Mouse (Mus musculus) adrenal gland, postnatal 25 days (tissue): Measurements from ENCODE around the gene Gm9918. TPM values are rescaled to one million over a fixed set of nuclear protein-coding genes. Genes with fewer than 3 reads are reported as not detected.

Experiments
- DNase-seq: peaks from one replicate; pipeline ENCODE4 v3.0.0; 2021; ENCODE audit warnings: mixed read lengths
- total RNA-seq: library from RNA; stranded (reverse); gene quantifications from 2 replicates; pipeline ENCODE4 v1.2.3, GENCODE M21; 2021

Gm9918 gene
- total RNA-seq, 1 experiment from 2014 or later, result 0.15 TPM

DNA sequence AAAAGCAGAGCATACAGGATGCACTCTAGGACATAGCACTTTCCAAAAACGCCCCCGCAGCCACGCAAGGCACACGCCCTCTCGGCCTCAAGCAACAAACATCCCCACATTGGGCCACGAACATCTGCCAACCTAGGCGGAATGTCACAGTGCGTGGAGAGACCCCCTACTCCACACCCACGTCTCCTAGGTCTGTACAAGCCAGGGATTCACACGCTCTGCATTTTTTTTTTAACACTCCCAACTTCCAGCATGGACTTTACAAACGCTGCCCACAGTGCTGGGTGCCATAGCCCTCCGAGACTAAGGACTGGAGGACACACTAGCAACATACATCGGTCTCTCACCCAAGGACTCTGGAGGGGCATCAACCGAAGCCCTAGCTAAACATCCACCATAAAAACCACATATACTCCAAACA is 24.9 kb upstream of the Gm9918 start:
- no peak for DNase-seq

DNA sequence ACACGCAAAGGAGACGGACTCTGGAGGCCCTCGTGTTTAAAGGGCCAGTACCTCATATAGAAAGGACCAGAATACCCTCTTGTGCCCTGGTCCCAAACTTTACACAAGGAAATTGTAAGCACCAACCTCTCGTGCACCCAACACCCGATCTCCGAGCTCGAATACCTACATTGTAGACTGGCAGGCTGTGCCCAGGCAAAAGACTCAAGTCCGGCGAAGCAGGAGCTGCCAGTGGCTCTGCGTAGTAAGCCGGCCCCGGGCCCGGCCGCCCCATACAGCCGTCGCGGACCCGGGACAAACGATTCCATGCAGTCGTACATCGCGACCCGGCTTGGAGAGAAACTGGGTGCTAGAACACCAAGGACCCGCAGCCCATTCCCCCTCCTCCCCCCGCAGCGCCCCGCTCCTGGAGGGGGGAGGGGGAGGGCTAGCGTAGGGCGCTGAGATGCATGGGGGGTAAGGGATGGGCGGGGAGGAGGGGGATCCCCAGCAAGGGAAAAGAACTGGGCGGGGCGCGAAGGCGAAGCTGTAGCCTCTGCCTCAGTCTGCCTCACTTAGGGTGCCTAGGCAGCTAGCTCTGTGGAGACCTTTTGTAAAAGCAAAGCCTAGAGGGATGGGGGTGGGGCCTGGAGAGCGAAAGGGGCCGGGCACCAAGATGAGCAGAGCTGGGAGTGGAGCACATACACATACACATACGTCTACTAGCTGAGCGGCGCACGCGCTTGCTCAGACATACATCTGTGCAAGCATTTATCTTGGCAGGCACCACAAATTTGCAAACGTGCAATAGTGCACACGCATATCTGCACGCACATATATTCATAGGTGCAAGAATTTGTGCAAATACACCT is 24.2 kb upstream of the Gm9918 start:
- DNase-seq, result peak; percentile 71

DNA sequence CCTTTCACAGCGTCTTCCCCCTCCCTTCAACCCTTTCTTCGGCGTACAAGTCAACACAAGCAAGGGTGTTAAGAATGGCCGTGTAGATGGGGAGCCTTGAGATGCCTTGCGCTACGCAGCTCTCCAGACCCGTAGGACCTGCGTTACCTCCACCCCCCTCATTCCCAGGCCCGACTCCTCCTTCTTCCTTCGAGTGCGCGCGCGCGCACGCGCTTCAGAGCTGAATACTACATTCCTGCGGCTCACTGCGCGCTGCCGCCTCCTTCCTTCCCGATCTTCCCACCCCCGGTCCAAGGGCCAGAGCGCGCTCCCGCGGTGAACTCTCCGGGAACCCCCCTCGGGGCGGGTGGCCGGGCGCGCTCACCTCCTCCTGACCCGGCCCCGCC is 23.5 kb upstream of the Gm9918 start:
- DNase-seq, result peak; percentile 96

DNA sequence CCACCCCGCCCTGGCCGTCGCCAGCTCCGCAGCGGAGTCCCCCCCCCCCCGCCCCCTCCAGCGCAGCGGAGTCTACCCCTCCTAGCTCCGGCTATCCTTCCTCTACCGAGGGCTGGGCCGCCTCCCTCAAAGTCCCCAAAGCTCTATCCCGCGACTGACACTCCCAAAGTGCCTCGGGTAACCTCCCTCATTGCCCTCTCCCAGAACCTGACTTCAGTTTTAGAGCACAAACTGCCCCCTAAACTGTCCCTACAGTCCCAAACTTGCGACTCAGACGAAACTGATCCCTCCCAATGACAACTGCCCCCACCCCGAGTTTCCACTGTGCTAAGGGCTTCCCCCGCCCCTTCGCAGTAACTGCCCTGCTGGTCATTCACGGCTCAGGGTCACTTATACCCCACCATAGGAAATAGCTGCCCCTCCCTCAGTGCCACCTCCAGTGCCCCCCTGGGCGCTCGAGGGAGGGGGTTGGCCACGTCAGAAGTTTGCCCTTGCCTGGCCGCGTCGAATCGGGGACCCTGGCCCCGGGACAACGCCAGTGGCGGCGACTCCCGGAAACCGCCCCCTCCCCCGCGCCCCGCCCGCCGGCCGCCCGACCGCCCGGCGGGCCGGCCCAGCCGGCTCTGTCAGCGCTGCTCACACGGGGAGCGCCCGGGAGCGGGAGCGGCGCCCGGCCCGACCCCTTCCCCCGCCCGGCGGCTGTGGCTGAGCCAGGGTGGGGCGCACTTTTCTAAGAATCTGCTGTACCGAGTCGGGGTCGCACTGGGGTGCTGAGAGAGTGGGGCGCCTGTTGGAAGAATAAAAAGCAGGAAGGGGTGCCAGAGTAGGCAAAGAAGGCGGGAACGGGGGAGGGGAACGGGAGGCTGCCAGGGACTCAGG is 22.9 kb upstream of the Gm9918 start:
- DNase-seq, result peak; percentile 73

DNA sequence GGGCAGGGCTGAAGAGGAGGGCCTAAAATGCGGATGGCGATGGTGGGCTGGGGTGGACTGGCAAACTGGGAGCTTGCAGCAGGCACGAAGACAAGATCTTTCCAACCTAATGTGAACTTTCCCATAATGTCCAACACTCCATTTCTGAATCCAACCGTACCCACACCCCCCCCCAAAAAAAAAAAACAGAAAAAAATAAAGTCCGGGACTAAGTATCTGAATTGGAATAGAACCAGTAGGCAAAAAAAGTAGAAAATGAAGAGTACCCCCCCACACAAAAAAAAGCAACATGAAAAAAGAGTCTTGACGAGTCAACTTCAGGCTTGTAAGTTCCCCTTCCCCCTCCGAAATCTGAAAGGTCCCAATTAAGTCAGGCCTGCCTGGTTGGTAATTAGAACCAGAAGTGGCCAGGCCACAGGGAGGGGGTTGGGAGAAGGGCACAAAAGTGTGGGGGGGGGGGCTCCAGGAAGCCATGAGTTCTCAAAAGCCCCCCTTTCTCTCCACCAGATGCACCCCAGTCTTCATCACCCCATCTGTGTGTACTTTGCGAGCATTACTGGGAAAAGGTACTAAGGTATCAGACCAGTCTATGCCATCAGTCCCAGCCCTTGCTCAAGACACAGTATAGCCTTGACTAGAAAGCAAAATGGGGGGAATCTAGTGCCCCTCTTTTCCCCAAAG is 22.1 kb upstream of the Gm9918 start:
- DNase-seq, result no peak

DNA sequence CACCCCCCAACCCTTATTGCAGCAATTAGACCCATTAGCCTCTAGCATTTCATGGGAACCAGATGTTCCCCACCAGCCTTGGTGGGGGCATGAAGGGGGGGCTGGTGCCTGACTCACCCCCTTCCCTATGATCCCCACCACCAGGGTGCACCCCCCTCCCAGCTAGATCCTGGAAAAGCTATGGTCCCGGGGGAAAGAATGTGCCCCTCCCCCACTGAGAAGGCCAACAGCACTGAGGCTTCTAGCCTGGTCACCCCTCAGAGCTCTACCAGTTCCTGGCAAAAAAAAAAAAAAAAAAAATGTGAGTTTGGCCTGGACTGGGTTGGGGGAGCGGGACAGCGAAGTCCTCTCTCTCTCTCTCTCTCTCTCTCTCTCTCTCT is 21.6 kb upstream of the Gm9918 start:
- DNase-seq, result no peak

DNA sequence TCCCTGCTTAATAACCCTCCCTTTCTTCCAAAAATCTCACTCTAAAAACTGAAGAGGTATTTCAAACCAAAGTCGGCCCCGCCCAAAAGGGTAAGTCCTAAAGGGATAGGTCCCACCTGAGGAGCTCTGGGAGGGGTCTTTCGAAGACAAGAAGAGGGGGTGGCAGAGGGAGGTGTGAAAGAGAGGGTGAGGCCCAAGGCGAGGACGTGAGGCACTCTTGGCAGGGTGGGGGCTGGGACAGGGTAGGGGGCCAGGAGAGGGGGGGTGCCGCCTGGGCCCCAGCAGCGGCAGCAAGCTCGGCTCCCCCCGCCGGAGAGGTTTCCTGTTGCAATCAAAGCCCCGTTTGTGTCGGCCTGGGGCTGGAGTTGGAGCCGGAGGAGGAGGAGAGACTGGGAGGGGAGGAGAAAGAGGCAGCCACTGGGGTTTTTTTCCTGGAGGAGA is 21.1 kb upstream of the Gm9918 start:
- no peak for DNase-seq

DNA sequence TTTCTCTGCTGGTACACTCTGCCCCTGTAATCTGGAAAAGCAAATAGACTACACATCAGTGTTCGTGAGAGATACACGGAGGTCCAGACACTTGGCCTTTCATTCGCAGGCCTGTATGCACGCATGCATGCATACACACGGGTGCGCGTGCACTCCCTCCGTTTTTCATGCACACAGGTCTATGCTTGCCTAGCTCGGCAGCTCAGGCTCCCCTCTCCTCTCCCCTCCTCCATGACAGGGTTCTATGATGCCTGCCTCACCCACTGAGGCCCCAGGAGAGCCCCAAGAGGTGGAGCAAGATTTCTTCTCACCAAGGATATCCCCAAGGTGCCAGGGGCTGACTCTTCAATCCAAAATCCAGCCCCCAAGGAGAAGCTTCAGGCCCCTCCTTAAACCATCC is 20.4 kb upstream of the Gm9918 start:
- no peak for DNase-seq

DNA sequence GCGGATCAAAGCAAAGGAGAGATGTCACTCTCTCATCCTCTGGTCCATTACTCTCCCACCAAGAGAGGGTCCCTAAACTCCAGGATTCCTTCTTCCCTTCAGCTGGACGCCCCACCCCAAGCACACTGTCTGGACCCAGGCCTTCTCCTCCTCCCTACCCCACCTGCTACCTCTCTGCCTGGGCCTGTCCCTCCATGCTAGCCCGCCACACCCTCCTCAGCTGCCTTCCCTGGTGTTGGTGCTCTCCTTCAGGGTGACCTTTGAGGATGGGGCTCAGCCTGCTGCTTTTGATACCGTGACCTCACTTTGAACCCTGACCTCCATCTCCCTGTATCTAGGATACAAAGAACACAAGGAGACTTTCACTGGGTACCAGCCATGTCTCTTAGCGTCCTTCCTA is 19.8 kb upstream of the Gm9918 start:
- no peak for DNase-seq

DNA sequence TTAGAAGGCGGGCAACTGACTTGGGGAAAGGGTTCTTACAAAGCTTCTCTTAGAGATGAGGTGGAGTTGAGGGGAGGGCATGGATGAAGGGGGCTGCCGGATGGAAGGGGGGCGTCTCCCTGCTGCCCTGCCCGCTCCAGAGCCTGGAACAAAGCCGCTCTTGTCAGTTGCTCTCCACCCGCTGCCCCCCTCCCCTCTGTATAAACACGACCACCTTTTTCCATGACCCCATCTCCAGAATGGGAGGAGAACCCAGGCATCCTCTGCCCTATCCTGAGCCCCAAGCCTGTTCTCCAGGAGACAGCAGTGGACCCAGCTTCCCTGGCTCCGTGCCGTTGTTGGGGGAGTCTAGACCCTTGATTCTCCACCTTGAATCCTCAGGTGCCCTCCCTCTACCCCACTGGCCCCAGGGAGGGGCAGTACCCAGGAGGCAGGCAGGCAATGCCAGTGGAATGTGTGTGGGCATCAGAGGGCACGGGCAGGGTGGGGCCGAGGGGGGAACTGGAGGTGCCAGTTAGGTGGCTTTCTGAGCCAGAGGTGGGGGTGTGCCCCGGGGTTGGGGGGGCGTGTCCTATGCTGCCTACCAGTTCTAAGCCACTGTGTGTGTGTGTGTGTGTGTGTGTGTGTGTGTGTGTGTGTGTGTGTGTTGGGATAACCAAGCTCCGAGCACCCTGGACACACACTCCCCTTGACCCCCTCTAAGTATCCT is 14.7 kb upstream of the Gm9918 start:
- DNase-seq, result no peak

DNA sequence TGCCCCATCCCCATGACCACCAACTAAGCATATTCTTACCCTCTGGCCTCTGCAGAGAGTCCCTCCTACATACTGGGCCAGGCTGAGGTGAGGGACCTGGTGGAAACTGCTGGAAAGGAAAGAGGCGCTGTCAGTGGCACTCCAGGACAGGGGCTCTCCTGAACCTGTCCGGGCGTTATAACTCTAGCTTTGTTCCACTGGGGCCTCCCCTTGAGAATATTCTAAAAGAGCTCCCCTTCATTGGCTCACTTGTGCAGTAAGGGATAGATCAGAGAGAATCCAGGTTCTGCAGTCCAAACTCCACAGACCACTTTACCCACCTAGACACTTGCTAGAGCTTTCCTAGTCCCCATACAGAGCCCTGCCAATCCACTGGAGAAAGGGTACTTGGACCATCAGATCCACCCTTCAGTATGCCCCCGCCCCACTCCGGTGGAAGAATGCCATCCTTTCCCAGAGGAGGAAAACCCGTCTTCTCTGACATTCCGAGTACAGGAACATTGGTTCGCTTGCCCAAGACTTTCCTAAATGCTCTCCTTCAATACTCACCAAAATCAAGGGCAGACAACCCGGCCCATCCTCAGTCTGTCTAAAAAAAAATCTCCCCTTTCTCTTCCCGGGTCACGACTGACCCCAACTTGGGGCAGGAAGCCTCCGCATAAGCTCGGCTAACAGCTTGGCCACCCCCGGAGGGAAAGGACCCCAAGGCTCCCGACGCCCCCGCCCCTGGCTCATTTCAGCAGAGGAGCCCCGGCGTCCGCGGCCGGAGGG is 13.7 kb upstream of the Gm9918 start:
- no peak for DNase-seq

DNA sequence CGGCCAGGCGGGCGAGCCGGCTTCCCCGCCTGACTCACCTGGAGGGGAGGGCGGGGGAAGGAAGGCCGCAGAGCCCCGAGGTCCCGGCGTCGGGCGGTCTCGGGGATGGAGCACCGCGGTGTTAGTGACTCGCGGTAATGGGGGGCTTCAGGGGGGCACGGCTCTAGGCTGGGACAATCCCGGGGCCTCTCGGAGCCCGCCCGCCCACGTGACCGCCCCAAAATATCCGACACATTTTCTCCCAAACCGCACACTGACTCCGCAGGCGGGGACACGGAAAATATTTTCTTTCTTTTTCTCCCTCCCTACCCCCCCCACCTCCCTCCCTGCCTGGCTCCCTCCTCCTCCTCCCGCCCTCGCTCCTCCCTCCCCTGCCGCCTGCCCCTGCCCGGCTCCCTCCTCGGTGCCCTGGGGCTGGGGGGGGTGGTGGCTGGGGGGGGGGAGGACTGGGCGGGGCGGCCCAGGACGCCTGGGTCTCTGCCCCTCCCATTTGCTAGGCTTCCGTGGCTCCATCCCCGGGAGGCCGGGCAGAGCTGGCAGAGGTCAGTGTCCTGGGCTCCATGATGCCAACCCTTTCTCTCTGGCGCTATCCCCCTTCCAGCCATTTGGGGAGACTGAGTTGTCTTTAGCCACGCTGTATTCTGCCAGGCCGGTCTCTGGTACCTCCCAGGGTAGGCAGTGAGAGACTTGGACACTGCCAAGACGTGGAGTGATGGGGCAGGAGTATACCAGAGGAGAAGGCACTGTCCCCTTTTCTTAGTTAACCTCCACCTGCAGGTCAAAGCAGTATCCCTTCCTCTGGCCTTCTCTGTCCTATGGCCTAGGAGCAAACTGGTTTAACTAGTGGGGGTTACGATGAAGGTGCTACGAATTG is 12.9 kb upstream of the Gm9918 start, which contains the start of gene Rarg:
Gene Rarg (minus strand): TSS at position 316 of the 874 bp plus-strand sequence.
- DNase-seq, result peak; percentile 63

DNA sequence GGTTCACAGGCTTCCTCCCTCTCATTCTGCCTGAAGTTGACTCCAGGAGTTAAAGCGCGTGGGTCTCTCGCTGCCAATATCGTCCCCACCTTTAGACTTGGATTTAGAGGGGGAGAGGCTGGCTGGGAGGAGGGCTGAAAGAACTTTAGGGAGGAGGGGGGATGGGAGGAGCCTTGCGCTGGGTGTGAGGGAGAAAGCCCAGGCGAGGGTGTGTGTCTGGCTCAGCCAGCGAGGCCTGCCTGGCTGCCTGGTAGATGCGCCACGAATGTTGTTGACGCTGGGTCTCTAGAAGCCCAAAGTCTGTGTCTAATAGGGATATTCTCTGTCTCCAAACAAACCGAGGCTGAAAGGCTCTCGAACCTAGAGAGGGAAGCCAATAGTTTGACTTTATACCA is 12.3 kb upstream of the Gm9918 start:
- DNase-seq, result no peak

DNA sequence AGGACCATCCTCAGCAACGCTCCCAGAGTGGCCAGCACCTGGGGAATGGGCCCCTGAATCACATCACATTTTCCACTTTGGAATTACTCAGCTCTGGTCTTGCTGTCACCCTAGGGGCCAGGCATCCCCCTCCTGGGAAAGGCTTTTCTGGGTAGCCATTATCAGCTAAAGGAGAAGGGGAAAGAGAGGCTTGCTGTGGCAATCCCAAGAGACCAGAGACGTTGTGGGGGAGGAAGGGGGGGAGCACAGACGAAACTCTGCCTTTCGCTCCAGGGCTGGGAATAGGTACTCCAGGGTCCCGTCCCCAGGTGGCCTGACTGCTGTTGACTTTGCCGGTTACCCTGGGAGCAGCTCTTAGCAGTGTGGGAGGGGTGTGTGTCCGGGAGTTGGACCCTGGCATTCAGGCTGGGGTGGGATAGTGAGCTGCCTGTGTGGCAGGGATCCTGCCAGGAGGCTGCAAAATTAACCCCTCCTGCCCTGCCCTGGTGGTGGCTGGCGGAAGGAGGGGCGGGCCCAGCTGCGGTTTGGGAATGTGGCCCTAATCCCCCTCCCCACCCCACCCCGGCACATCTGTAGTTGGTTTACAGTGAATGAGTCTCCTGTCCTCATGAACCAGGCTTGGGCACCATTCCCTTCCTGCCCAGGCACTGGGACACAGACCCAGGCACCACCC is 11.6 kb upstream of the Gm9918 start:
- DNase-seq, result no peak

DNA sequence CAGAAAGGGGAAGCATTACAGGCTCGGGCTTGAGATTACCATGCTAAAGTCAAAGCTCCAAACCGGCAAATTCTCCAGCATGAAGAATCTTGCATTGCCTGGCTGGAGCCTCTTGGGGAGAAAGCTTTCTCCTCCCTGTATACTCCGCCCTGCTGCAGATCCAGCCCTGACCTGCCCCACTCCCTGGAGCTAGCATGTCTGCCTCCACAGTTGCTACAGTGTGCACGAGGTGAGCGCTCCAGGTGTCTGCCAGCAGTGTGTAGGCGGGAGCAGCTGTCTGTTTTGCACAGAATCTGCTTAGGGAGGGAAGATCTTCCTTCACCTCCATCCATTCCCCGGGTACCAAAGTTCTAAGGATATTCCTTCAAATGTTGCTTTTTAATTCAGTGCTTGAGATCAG is 7.8 kb upstream of the Gm9918 start:
- DNase-seq, result no peak

DNA sequence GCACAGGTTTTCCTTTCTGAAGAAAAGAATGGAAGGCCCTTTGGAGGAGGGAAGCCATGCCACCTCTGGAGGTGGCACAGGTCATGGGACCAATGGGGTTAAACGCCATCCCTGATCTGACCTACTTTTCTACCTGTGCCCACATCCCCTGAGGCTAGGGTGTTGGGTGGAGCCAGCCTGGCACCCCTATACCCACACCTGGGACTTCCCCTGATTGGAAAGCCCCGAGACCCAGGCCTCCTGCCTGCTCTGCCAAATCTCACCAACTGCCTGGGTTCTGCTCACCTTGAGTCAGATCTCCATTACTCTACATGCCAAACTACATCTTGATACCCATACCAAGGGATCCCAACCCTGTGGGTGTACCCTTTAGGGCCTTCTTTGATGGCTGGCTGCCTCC is 7.3 kb upstream of the Gm9918 start:
- no peak for DNase-seq

DNA sequence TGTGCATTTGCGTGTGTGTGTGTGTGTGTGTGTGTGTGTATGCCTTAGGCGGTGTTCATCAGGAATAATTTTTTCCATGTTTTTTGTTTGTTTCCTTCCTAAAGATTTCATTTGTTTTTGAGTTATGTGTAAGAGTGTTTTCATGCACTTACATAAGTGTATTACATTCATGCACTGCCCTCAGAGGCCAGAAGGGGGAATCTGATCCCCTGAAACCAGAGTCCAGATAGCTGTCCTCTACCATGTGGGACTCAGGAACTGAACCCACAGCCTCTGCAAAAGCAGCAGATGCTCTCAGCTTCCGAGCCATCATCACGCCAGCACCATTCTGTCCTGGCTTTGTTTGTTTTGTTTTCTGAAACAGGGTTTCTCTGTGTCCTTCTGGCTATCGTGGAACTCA is 4.8 kb upstream of the Gm9918 start:
- no peak for DNase-seq

DNA sequence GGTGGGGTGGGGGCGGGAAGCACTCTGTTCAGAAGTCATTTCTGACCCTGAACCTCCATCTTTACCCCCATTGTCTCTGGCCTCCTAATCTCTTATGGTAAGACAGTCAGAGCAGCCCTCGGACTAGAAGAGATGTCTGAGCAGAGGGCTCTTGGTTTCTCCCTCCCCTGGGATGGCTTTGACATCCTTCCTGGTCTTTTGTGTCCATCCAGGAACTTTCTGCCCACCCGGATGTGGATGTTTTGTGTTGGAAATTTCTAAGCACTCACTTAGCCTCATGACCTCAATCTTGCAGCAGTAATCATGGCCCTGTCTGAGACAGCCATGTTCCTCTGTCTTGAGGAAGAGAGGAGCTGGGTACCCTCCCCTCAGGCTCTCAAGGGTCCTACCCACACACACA is 1.1 kb downstream of the Gm9918 start:
- no peak for DNase-seq

DNA sequence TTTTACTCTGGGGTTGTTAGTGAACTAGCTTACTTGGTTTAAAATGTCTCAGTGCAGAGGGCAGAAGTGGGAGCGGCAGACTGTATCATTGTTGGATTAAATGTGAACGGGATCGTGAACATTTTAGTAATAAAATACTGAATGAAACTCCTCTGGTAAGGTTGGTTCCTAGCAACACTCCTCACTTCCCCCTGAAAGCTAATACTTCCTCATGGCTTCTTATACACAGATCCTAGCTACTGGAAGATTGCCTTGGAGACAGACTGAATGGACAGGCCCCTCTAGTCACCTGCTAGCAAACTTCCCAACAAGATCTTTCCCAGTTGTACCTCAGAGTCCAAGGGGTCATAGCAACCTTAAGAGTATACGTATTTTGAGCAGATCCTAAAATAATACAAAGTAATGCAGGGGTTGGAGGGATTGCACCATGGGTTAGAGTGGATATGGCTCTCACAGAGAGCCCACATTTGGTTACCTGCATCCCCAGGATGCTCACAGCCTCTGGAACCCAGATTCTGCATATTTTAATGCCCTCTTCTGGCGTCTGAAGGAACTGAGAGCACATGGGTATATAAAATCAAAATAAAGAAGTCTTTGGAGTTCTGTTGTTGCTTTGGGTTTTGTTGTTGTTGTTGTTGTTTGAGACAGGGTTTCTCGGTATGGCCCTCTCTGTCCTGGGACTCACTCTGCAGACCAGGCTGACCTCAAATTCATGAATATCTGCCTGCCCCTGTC is 3.8 kb downstream of the Gm9918 start:
- DNase-seq, result no peak
